Mouse (Mus musculus) liver, embryonic 14.5 days (tissue): ENCODE measurements at regions not wholly inside any gene's neighbourhood (a gene's known extent, or its start where the extent isn't known, plus 50 kb on each side); places are given as distances from the start of the nearest gene placed in this dataset.

Experiments
- CTCF ChIP-seq: IDR thresholded peaks from 2 replicates; pipeline ENCODE4 v1.5.1; 2016; ENCODE audit warnings: antibody characterized with exemption, low read depth, control low read depth
- EP300 ChIP-seq: IDR thresholded peaks from 2 replicates; pipeline ENCODE4 v1.6.1; 2016; ENCODE audit warnings: antibody characterized with exemption, low read depth

- TF ChIP-seq EP300: no peak
- TF ChIP-seq CTCF: no peak
Measured at GRCm38 (mm10) chr7:40419332-40419731, 478.8 kb upstream of the Vstm2b start.
